Mouse (Mus musculus) c-Kit-negative CD71-positive TER-119-positive erythroid progenitor cells, embryonic 14.5 days (primary cell): ENCODE data around the gene Hnrnpa2b1.

Source experiments
- DNase-seq: peaks from one replicate; pipeline ENCODE4 v3.0.0-alpha.2; 2013; ENCODE audit warnings: low read depth, low spot score

The Hnrnpa2b1 gene

DNA sequence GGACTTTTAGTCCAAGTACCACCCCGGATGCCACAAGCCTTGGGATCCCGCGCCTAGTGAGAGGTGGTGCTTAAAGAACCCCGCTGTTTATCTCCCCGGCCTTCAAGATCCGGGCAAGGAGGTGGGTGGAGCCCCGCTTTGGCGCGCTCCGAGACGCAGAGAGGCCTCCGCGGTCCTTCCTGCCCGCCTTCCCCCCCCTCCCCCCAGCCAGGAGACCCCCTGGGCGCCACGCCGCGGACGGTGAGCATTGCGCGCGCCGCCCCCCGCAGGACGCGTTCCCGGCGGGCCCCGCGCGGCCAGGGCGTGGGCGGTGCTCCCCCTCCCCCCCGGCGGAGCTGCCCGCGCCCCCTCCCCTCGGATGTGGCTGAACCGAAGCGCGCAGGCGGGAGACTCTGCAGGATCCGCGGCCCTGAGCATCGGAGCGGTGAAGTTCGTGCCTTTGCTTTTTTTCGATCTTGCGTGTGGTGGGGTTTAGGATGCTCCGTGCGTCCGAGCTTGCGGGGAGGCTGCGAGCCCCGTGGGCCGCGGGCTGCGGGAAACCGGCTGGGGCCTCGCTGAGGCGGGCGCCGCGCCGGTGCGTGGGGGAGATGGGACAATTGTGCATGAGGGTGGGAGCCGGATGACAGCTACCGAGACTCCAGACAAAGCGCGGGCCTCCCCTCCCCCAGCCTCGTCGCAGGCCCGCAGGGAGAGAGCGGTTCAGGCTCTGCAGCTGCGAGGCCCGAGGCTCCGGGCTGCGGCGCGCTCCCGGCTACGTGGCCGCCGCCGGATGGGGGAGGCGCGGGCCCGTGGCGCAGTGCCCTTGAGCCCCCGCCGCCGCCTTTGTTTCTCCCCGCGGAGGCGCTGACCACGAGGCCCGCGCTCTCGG, 851 bp upstream of the Hnrnpa2b1 start, which contains the start of gene Cbx3:
Cbx3 (plus strand) TSS at position 50 of the 868 bp plus-strand sequence.
- DNase-seq, result peak; percentile 81

DNA sequence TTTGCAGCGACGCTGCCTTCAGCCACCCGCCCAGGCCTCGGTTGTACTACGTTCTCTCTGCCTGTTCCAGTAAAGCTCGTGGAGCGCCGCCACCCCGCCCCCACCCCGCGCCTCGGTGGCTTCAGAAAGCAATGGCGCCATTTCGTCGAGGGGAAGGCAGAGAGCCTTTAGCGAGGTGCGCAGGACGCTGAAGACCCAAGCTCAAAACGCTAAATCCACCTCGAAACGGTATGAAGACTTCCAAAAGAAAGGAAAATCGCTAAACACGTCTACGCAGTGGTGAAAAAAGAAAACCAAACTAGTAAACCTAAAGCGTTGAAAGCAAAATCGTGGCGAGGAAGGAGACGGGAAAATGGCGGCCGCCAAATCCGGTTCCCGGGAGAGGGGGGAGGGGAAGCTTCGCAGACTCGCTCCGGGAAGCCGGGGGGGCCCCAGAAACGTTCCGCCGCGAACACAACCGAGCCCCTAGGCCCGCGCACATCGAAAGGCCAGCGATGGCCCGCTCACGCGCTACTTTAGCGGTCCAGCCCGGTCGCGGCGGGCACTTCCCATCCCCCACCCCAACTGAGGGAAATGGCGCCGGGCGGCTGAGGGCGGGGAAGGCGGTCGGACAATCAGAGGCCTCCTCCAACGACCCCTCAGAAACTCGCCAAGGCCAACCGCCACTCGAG, 668 bp downstream of the Hnrnpa2b1 start:
- peak; percentile 79 for DNase-seq

DNA sequence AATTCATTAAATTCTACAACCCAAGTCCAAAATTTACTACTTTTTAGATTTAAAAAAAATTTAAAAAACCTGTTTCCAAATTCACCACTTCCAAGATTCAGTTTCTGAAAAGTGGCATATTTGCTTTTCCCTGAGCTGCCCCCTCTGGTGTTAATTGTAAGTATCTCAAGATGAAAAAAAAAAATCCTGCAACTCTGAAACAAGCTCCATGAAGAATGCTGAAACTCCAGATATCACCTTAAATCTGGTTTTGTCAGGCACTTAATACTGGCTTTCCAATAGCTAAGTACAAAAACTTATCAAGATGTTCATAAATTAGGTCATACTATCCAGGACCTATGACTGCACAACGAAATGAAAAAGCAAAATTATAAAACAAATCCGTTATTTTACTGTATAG, 2.0 kb downstream of the Hnrnpa2b1 start:
- DNase-seq, result no peak

DNA sequence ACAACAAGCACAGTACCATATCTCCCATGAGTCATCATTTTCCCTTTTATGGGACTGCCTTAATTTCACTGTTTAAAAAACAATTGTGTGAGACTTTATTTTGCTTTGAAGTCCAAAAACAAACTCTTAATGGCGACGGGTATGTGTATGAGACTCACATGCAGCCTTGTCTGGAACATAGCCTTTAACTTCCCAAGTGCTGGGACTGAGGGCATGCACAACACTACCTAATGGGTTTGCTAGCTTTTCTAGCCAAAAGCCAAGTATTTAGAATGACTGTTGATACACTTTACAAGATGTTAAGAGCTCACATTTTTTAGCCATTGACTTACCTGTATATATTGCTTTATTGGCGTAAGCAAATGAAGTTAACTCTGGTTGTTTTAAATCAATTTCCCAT, 9.3 kb downstream of the Hnrnpa2b1 start:
- DNase-seq, result no peak

DNA sequence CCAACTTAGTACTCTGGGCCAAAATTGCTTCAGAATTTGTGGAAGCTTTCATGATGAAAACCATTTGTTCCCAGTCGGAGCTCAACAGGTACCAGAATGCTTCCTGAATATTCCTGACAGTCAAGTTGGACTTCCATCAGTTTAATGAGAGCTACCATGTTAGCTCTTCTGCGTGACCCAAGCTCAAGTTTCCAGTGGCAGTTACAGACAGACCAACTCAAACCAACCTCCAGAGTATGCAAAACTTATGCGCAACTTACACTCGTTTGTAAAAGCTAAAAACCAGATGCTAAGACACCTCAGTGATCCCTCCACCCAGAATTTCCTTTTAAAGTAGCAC, 9.7 kb downstream of the Hnrnpa2b1 start:
- DNase-seq, result no peak

DNA sequence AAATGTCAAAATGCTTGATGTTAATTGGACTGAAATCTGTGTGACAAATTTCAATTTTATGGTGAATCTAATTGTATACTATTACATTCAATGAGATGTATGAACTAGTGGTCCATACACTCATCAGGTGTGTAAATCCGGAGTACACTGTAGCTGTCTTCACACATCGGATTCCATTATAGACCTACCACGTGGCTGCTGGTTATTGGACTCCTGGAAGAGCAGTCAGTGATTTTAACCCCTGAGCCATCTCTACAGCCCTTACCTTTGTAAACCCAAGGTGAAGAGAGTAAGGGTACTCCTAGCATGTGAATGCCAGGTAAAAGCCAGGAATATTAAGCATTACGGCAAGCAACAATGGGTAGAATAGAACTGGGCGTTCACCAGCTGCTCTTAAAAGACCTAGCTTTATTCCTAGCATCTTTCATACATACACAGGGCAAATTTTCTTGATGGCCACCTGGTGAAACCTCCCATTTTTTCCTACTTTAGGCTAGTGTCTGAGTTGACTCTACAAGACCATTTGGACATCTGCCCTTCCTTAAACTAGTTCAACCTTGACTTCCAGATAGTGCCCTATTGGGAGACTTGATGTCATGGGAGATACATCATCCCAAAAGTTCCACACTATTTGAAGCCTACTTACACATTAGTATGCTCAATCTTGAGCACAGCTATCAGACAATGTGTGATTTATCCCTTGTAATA, 10.2 kb downstream of the Hnrnpa2b1 start:
- no peak for DNase-seq

DNA sequence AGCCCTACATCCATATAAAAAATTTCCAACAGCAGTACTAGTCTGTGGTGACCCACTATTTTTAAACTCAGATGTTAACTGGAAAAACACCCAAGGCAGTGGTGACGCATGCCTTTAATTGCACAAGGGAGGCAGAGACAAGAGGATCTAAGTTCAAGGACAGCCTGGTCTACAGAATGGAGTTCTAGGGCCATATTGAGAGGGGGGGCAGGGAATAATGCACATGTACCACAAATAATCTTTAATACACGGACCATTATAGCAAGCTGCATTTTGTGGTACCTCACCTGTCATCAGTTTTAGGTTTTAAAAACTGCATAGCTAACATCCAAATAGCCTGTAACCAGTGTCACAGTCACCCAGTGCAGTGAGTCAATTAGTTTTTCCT, 10.8 kb downstream of the Hnrnpa2b1 start:
- no peak for DNase-seq

DNA sequence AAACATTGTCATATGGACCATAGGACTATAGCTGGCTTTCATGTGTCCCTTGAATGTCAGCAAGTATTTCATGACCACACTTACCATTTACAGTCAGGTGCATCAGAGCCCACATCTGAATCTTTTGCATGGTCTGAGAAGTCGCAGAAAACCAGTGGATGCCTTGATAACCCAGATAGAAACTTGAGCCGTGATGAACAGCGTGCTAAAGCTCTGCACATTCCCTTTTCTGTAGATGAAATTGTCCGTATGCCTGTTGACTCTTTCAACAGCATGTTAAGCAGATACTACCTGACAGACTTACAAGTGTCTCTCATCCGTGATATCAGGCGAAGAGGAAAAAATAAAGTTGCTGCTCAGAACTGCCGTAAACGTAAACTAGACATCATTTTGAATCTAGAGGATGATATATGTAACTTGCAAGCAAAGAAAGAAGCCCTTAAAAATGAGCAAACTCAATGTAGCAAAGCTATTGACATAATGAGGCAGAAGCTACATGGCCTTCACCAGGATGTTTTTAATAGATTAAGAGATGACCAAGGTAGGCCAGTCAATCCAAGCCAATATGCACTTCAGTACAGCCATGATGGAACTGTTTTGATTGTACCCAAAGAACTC, 11.8 kb downstream of the Hnrnpa2b1 start:
- no peak for DNase-seq

DNA sequence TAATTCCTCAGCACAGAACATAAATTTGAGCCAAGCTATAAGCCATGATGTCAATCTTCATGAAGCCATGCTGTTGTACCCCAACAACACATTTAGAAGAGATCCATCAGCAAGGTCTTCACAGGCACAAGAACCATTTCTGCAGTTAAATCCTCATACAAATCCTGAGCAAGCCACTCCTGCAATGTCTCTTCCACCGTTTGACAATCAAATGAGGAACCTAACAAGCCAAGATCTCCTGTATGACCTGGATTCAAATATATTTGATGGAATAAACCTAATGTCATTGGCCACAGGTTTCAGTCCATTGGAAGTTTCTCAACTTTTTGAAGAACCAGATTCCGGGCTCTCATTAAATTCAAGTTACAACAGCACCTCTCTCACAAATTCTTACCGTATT, 12.4 kb downstream of the Hnrnpa2b1 start:
- no peak for DNase-seq

DNA sequence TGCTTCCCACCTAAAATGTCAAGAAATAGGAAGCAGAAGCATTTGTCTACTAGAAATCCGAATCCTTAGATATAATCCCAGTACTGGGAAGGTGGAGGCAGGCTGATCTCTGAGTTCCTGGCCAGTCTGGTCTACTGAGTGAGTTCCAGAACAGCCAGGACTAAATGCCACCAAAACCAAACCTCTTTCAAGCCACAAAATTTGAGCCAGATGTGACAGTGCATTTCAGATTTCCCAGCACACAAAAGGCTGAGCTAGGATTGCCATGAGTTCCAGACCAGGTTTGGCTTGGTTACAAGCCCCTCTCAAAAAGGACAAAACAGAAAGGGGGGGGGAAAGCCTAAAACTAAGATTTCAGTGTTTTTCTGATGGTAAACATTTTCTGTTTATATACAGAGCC, 13.5 kb downstream of the Hnrnpa2b1 start:
- no peak for DNase-seq

DNA sequence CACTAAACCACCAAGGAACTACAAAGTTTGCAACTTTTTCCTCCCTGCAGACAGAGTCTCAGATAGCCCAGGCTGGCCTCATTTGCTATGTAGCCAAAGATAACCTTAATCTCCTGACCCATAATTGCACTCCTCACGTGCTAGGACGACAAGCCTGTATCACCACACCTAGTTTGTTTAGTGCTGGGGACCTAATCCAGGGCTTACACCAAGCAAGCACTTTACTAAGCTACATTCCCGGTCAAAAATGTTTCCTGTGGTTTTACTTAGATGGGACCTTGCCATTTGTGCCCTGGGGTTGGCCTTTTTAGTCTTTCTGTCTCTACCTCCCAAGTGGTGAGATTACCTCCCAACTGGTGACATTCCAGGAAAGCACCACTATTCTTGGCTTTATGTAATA, 14.7 kb downstream of the Hnrnpa2b1 start:
- no peak for DNase-seq

DNA sequence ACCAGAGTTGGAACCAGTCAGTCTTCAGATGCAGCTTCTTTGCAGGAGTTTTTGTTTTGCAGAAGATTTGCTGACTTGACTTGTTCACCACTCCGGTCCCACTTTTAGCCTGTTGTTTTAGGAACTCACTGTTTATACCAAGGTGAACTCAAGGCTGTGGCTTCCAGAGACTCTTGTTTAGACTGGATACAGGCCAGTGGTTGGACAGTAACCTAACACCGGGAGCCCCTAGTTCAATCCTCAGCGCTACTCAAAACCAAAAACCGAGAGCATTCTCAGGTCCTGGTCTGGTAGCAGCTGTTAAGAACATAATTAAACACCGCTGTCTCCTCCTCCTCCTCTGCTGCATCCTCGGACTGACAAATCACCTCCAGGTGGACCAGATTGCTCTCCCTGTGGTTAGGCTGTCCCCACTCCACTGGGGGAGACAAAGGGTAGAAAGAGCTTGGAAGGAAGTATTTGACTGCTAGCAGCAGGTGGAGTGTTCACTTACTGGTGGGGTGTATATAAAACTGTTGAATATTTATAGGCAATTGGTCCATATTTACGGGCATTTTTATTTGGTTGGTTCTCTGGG, 16.7 kb downstream of the Hnrnpa2b1 start:
- DNase-seq, result no peak

DNA sequence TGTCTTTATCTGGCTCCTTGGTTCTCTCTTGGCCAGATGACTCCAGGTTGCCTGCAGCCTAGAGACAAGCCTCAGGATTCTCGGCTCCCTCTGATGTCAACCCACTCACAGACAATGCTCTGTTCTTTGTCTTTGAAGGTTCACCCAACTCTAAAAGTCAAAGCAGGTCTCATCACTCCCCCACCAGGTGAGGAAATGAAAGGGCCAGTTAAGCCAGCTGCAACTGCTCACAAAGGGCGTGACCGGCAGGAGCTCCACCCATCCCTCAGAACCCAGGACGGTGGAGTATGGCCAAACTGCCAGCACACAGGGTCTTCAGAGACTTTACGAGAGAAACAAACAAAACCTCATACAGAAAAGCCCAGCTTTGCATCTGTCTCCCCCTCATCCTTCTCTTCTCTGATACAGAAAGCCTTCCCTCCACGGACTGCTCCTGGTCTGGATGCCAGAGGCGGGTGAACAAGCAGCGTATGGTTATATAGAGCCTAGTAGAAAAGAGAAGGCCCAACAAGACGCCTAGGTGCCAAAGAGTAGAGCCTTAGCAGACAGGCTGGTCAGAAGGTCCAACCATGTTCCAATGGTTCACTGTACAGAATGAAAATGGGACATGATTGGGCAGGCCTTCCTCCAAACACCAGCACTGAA, 27.4 kb downstream of the Hnrnpa2b1 start:
- no peak for DNase-seq

DNA sequence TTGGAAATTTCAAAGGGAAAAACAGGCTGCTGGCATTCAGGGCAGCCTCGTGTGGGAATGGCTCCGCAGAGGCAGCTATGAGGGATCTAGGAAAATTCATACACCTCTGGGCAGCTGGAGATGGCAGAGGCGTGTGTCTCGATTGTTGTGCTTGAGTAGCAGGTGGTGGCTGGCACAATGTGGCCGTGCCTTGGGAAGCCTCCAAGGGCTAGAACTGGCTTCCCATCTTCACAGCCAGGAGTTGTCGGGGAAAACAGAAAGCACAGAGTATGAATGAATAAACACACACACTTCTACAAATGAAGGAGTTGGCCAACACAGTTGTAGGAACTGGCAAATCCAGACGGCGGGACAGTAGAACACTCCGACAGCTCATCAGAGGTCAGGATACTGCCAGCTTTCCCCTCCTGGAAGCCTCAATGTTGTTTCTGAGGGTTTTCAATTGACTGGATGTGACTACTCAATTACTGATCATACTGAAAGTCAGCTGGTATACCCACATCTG, 30.8 kb downstream of the Hnrnpa2b1 start:
- no peak for DNase-seq

DNA sequence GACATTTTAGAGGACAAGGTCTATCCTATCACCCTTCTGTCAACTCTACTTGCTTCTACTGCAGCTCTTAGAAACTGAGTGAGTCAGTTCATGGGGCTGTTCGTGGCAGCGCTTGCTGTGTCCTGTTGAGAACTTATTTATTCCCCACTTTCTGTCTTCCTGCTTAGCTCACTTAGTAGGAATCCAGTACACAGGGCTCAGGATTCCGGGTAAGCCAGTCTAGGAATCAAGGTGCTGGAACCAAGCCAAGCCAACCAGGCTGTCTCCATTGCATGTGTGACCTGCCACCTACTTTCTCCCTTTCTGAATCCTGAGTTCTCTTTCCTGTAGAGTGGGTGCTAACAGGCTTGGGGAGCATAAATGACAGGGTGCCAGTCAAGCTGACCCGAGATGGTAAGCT, 32.0 kb downstream of the Hnrnpa2b1 start:
- no peak for DNase-seq

DNA sequence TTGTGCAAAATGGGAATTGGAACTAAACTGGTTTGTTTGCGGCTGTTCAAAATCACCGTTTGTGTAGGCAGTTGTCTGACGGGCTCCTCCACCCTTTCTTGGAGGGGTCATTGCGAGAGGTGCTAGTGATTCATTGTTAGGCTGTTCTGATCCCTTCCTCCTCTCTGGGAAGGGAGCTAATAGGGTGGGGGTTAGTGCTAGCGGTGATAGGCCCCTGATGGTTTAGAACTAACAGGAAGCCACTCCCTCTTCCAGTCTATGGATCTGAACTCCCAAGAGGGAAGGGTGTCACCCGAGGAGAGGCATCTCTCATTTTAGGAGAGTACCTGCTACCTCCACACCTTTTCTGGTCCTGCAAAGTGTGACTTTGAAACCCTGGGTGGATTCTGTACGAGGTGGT, 35.4 kb downstream of the Hnrnpa2b1 start:
- no peak for DNase-seq

DNA sequence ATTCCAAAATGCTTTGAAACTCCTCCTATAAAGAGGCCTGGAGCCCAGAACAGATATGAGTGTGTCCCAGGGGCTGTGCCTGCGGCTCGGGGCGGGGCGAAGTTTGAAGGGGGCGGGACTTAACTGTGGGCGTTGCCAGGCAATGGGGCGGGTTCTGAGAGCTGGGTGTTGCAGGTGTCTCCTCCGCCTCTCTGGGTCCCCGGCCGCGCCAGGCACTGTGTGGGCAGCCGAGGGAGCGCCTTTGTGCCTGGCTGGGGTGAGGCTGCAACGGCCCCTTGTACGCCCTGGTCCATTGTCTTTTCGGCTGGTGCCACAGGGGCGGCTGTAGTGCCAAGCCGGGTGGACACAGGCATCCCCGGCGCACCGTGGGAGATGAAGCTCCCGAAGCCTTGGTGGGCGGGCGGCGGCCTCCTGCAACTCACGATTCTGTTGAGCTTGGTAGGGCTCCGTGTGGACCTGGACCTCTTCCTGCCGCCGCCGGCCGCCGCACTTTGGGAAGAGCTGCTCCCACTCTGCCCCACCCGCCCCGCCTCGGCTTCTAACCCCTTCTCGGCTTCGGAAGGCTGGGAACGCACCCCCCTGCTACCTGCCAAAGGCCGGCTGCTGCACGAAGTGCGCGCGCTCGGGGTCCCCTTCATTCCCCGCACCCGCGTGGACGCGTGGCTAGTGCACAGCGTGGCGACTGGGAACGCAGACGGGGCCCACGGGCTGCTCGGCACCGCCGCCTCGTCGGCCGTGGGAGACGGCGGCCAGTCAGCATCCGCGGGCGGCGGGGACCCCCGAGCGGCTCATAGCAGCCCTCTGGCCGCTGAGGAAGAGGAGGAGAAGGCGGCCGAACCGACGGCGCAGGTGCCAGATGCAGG, 36.9 kb downstream of the Hnrnpa2b1 start, which contains the start of gene Nfe2l3:
Nfe2l3 (plus strand) TSS at position 136 of the 863 bp plus-strand sequence.
- peak; percentile 21 for DNase-seq

DNA sequence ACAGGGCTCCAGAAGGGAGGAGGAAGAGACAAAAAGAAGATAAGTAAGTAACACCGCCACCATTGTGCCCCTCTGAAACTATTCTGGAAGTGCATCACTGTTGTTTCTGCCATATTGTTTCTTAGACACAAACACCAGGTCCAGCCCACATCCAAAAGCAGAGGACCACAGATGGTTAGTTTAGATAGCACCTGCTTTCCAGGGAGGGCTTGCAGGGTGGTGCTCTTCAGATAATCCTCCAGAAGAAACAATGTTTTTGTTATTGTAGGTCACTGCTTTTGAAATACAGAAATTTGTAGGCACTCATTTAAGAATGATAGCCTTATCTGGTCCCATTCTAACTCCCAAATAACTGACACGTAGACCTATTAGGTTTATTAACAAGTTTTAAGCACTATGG, 45.2 kb downstream of the Hnrnpa2b1 start:
- no peak for DNase-seq

DNA sequence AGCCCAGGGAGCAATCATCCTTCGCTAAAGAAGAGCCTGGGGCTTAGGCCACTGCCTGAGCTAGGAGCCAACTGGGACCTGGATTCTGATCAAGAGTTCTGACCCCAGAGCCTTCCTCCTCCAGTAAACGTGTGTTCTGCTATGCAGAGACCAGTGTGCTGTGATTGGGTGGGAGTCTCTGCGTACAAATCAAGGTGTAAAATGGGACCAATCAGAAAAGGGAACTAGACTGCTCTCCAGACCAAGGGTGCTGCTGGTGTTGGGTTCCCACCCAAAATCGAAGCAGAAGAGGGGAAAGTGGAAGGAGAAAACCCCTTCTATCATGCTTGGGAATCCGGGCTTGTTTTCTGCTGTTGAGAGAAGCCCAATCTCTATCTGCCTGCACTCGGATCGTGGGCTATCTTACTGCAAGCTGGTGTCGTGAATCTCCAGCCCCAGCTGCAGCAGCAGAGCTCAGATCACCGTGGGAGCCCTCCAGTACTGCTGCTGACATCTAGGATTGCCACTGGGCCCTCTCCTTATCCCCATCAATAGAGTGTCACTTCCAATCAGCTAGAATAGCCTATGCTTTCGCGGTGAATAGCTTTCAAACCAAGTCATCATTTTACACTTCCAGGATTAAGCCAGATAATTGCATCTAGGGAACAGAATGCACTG, 46.1 kb downstream of the Hnrnpa2b1 start:
- DNase-seq, result no peak
